Mouse (Mus musculus): Measurements from ENCODE around the gene 2200002D01Rik. TPM values are rescaled to one million over a fixed set of nuclear protein-coding genes. Genes with fewer than 3 reads are reported as not detected.
"Not testable (repeated sequence)": the region's sequence is repeated elsewhere in the genome, so short reads cannot be mapped to it uniquely, and the experiment has no call there.

2200002D01Rik gene
- polyA plus RNA-seq, 2 experiments, result 0.92 to 3.0 TPM

DNA sequence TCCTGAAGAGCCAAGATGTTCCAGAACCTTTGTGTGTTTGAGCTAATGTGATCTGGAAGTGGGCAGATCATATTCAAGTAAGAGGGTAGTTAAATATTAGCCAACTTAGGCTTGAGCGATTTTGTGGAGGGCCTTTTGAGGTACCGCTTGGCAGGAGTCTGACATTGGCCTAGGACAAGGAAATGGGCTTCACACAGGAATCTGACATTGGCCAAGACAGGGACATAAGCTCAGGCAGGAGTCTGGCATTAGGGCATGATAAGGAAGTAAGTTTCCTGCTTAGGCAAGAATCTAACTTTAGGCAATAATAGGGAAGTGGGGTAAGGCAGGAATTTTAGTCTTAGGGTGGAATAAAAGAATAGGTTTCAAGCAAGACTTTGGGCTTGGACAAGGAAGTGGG lies 34.0 kb downstream of the 2200002D01Rik start:
- H3K9me3 ChIP-seq (ENCODE audit: control insufficient read depth, low read length), result no peaks in the 10 kb centered on the region
- no peak overlapping the region for H3K27ac ChIP-seq (replicated peaks; ENCODE audit: low read depth, low read length)
- peak overlapping the region; percentile 40; the same call in 1 of the 2 replicates for H3K4me2 ChIP-seq (replicated peaks; ENCODE audit: low read depth, low read length, severe bottlenecking)
- H3K9ac ChIP-seq (ENCODE audit: low read depth, low read length, severe bottlenecking), result no peak overlapping the region
- no peaks in the 10 kb centered on the region for H3K36me3 ChIP-seq (ENCODE audit: control insufficient read depth, insufficient read depth, low read length)
- H3K27me3 ChIP-seq (ENCODE audit: control insufficient read depth, insufficient read depth, low read length), result no peaks in the 10 kb centered on the region
- H3K4me1 ChIP-seq (ENCODE audit: control insufficient read depth, insufficient read depth, low read length), result no peaks in the 10 kb centered on the region
- WGBS, result 79% methylated on average over 2 of the region's 2 CpGs
- ATAC-seq (ENCODE audit: low FRiP score, low read depth) (no peak), DNase-seq (ENCODE audit: low spot score) (no peak)
- no peak for TF ChIP-seq POLR2A (IDR thresholded peaks at IDR 0.05; ENCODE audit: borderline replicate concordance, extremely low read depth, insufficient read depth, insufficient read length)
- H3K4me3 ChIP-seq (replicated peaks; ENCODE audit: low read length), result no peak overlapping the region

DNA sequence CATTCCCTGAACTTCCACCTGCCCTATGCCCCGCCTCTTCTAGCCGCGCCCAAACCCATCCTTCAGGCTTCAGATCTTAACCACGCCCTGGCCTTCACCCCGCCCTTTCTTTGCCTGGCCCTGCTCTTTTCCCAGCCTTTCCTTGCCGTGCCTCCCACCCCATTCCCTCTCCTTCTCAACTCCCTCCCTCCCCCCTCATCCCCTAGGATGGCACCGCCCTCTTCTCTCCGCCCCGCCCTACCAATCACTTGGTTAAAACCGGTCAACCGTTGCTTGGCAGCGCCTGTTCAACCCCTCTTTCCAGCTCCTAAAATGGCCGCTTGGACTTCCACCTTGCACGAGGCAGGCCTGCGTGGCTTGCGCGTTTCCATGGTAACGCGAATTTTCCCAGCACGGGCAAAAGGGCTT lies 34.6 kb downstream of the 2200002D01Rik start, which contains the start of gene Catsperg1:
Catsperg1 (minus strand) TSS at position 361 of the 408 bp plus-strand sequence.
- H3K9ac ChIP-seq (ENCODE audit: low read depth, low read length, severe bottlenecking), result no peak within 1 kb of the TSS
- DNase-seq (ENCODE audit: low spot score), result peak; percentile 63
- no peaks in the 10 kb centered on the region for H3K27me3 ChIP-seq (ENCODE audit: control insufficient read depth, insufficient read depth, low read length)
- no peaks in the 10 kb centered on the region for H3K9me3 ChIP-seq (ENCODE audit: control insufficient read depth, low read length)
- peak; percentile 68 for ATAC-seq (ENCODE audit: low FRiP score, low read depth)
- WGBS, result under 1% methylated on average over 20 of the region's 20 CpGs
- H3K4me2 ChIP-seq (replicated peaks; ENCODE audit: low read depth, low read length, severe bottlenecking), result peak within 1 kb of the TSS; percentile 40
- TF ChIP-seq POLR2A (IDR thresholded peaks at IDR 0.05; ENCODE audit: borderline replicate concordance, extremely low read depth, insufficient read depth, insufficient read length), result no peak
- no peaks in the 10 kb centered on the region for H3K36me3 ChIP-seq (ENCODE audit: control insufficient read depth, insufficient read depth, low read length)
- no peaks in the 10 kb centered on the region for H3K4me1 ChIP-seq (ENCODE audit: control insufficient read depth, insufficient read depth, low read length)
- peak within 1 kb of the TSS; percentile 13; the same call in 1 of the 2 replicates for H3K4me3 ChIP-seq (replicated peaks; ENCODE audit: low read length)
- H3K27ac ChIP-seq (replicated peaks; ENCODE audit: low read depth, low read length), result no peak within 1 kb of the TSS

DNA sequence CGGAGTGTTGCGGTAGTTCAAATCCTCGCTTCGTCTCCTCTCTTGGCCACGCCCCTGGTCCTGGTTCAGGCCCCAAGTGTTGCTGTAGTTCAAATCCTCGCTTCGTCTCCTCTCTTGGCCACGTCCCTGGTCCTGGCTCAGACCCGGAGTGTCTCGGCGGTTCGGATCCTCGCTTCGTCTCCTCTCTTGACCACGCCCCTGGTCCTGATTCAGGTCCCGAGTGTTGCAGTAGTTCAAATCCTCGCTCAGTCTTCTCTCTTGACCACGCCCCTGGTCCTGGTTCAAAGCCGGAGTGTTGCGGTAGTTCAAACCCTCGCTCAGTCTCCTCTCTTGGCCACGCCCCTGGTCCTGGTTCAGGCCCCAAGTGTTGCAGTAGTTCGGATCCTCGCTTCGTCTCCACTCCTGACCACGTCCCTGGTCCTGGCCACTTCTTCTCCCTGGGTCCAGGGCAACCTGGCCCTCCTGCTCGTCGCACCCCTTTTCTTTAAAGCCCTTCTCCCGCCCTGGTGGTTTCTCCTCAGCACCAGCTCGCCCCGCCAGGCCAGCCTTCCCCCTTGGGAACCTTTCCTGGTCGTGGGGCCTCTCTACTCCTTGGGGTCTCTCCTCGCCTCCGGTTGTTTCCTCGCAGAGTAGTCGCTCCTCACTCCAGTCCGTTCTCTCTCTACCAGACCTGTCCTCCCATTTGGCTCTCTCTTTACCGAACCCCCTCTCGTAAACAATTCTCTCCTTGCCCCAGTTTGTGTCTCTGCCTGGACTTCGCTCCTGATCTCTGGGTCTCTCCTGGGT lies 35.3 kb downstream of the 2200002D01Rik start:
- peak overlapping the region; percentile 13; the same call in 1 of the 2 replicates for H3K4me3 ChIP-seq (replicated peaks; ENCODE audit: low read length)
- 19% methylated on average over 40 of the region's 40 CpGs for WGBS
- H3K4me2 ChIP-seq (replicated peaks; ENCODE audit: low read depth, low read length, severe bottlenecking), result peak overlapping the region; percentile 40
- not testable (repeated sequence) for H3K9ac ChIP-seq (ENCODE audit: low read depth, low read length, severe bottlenecking); DNase-seq (ENCODE audit: low spot score); H3K27me3 ChIP-seq (ENCODE audit: control insufficient read depth, insufficient read depth, low read length); ATAC-seq (ENCODE audit: low FRiP score, low read depth); H3K9me3 ChIP-seq (ENCODE audit: control insufficient read depth, low read length); H3K4me1 ChIP-seq (ENCODE audit: control insufficient read depth, insufficient read depth, low read length); H3K36me3 ChIP-seq (ENCODE audit: control insufficient read depth, insufficient read depth, low read length); H3K27ac ChIP-seq (replicated peaks; ENCODE audit: low read depth, low read length)

DNA sequence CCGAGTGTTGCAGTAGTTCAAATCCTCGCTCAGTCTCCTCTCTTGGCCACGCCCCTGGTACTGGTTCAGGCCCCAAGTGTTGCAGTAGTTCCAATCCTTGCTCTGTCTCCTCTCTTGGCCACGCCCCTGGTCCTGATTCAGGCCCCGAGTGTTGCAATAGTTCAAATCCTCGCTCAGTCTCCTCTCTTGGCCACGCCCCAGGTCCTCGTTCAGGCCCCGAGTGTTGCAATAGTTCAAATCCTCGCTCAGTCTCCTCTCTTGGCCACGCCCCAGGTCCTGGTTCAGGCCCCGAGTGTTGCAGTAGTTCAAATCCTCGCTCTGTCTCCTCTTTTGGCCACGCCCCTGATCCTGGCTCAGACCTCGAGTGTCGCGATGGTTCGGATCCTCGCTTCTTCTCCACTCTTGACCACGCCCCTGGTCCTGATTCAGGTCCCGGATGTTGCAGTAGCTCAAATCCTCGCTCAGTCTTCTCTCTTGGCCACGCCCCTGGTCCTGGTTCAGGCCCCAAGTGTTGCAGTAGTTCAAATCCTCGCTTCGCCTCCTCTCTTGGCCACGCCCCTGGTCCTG lies 36.0 kb downstream of the 2200002D01Rik start:
- Histone ChIP-seq H3K4me2 (replicated peaks; ENCODE audit: low read depth, low read length, severe bottlenecking) (peak overlapping the region; percentile 50; the same call in 1 of the 2 replicates), H3K27me3 (ENCODE audit: control insufficient read depth, insufficient read depth, low read length) (no peaks in the 10 kb centered on the region), H3K9ac (ENCODE audit: low read depth, low read length, severe bottlenecking) (no peak overlapping the region), H3K4me3 (replicated peaks; ENCODE audit: low read length) (peak overlapping the region; percentile 34), H3K4me1 (ENCODE audit: control insufficient read depth, insufficient read depth, low read length) (no peaks in the 10 kb centered on the region), H3K36me3 (ENCODE audit: control insufficient read depth, insufficient read depth, low read length) (no peaks in the 10 kb centered on the region), H3K9me3 (ENCODE audit: control insufficient read depth, low read length) (no peaks in the 10 kb centered on the region), H3K27ac (replicated peaks; ENCODE audit: low read depth, low read length) (no peak overlapping the region)
- WGBS, result 21% methylated on average over 26 of the region's 26 CpGs
- DNase-seq (ENCODE audit: low spot score), result no peak
- no peak for TF ChIP-seq POLR2A (IDR thresholded peaks at IDR 0.05; ENCODE audit: borderline replicate concordance, extremely low read depth, insufficient read depth, insufficient read length)
- ATAC-seq (ENCODE audit: low FRiP score, low read depth), result no peak

DNA sequence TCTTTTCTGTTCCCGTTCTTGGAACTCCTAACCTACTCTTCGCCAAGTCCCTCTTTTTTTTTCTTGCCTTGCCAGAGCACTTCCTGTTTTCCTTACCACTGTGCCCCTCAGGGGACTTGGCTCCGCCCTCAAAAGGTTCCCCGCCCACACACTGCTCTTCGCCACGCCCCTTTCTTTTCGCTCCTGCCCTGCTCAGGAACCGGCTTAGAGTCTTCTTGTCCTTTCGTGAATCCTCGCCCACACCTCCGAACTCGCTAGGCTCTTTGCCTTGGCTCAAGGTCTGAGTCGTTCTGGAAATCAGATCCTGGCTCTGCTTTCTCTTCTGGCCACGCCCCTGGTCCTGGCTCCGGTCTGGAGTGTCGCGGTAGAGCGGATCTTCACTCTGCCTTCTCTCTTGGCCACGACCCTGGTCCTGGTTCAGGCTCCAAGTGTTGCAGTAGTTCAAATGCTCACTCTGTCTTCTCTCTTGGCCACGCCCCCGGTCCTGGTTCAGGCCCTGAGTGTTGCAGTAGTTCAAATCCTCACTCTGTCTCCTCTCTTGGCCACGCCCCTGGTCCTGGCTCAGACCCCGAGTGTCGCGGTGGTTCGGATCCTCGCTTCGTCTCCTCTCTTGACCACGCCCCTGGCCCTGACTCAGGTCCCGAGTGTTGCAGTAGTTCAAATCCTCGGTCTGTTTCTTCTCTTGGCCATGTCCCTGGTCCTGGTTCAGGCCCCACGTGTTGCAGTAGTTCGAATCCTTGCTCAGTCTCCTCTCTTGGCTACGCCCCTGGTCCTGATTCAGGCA lies 36.7 kb downstream of the 2200002D01Rik start:
- no peaks in the 10 kb centered on the region for H3K9me3 ChIP-seq (ENCODE audit: control insufficient read depth, low read length)
- H3K4me3 ChIP-seq (replicated peaks; ENCODE audit: low read length), result peak overlapping the region; percentile 34
- peak overlapping the region; percentile 15; the same call in 1 of the 2 replicates for H3K27ac ChIP-seq (replicated peaks; ENCODE audit: low read depth, low read length)
- 0 out of 2 replicates have a peak overlapping the region, but pooled peaks have one; percentile 13 for H3K9ac ChIP-seq (ENCODE audit: low read depth, low read length, severe bottlenecking)
- ATAC-seq (ENCODE audit: low FRiP score, low read depth), result peak; percentile 79
- TF ChIP-seq POLR2A (IDR thresholded peaks at IDR 0.05; ENCODE audit: borderline replicate concordance, extremely low read depth, insufficient read depth, insufficient read length), result no peak
- no peaks in the 10 kb centered on the region for H3K27me3 ChIP-seq (ENCODE audit: control insufficient read depth, insufficient read depth, low read length)
- peak overlapping the region; percentile 50 for H3K4me2 ChIP-seq (replicated peaks; ENCODE audit: low read depth, low read length, severe bottlenecking)
- 6% methylated on average over 34 of the region's 34 CpGs for WGBS
- DNase-seq (ENCODE audit: low spot score), result peak; percentile 89
- no peaks in the 10 kb centered on the region for H3K4me1 ChIP-seq (ENCODE audit: control insufficient read depth, insufficient read depth, low read length)
- no peaks in the 10 kb centered on the region for H3K36me3 ChIP-seq (ENCODE audit: control insufficient read depth, insufficient read depth, low read length)

DNA sequence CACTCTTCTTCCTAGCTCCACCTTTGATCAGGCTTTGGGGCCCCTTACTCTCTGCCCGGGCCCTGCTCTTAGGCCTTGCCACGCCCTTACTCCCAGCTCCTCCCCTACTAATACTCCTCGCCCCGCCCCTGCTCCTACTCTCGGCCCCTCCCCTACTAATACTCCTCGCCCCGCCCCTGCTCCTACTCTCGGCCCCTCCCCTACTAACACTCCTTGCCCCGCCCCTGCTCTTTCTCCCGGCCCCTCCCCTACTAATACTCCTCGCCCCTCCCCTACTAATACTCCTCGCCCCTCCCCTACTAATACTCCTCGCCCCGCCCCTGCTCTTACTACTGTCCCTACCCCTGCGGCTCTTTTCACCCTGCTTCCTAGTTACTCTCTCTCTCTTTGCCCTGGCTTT lies 37.3 kb downstream of the 2200002D01Rik start:
- peak overlapping the region; percentile 15; the same call in 1 of the 2 replicates for H3K27ac ChIP-seq (replicated peaks; ENCODE audit: low read depth, low read length)
- peak; percentile 19; the same call in 1 of the 2 replicates for ATAC-seq (ENCODE audit: low FRiP score, low read depth)
- H3K9ac ChIP-seq (ENCODE audit: low read depth, low read length, severe bottlenecking), result not testable (repeated sequence)

More for the DNA sequence above, 37.3 kb downstream of the 2200002D01Rik start:
- not testable (repeated sequence) for H3K27me3 ChIP-seq (ENCODE audit: control insufficient read depth, insufficient read depth, low read length); H3K4me1 ChIP-seq (ENCODE audit: control insufficient read depth, insufficient read depth, low read length); H3K9me3 ChIP-seq (ENCODE audit: control insufficient read depth, low read length); H3K36me3 ChIP-seq (ENCODE audit: control insufficient read depth, insufficient read depth, low read length); DNase-seq (ENCODE audit: low spot score)
- Histone ChIP-seq H3K4me3 (replicated peaks; ENCODE audit: low read length) (peak overlapping the region; percentile 34), H3K4me2 (replicated peaks; ENCODE audit: low read depth, low read length, severe bottlenecking) (peak overlapping the region; percentile 50)
- WGBS, result 23% methylated on average over 15 of the region's 15 CpGs

All from limb, embryonic 14.5 days (tissue).